Mouse (Mus musculus): ENCODE measurements around the gene 1810049J17Rik. TPM values are rescaled to one million over a fixed set of nuclear protein-coding genes. Genes with fewer than 3 reads are reported as not detected.

The 1810049J17Rik gene
- polyA plus RNA-seq, 1 experiment from 2014 or later, result not detected

DNA sequence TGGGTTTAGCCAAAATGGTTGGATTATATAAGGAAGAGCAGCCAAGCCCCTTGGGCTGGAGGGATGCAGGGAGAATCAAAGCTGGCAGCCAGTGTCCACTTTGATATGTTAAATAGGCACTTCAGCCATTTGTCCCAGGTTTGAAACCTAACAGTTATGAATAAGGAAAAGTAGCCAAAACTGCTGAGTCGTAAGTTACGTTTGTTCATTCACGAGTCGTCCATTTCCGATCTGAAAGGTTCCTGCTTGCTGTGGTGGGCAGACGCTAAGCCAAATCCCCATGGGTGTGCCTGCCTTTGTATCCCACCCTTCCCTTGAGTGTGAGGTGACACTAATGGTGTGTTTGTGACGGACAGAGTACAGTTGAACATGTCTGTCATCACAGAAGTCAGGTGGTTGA, 10.2 kb downstream of the 1810049J17Rik start:
- Histone ChIP-seq H3K4me3 (ENCODE audit: low read depth, low read length) (no peak overlapping the region), H3K4me2 (ENCODE audit: low read depth, low read length, severe bottlenecking) (no peak overlapping the region)

DNA sequence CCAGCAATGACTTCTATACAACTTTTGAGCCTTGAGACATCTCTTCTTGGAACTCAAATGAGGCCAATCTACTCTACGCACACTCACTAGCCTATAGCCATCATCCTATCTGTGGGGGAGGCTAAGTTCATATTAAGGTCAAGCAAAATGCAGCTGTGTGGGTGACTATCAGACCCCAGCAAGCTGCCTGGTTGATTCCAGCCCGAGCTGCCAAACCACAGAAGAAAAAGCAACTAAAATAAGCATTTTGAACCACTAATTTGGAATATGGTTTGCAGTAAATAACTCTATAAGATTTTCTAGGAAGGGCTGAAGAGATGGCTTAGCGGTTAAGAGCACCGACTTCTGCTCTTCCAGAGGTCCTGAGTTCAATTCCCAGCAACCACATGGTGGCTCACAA, 11.0 kb downstream of the 1810049J17Rik start:
- Histone ChIP-seq H3K9me3 (ENCODE audit: control insufficient read depth, low read length) (no peaks in the 10 kb centered on the region), H3K27me3 (ENCODE audit: control insufficient read depth, insufficient read depth, low read length) (no peaks in the 10 kb centered on the region), H3K4me3 (ENCODE audit: low read depth, low read length) (no peak overlapping the region), H3K27ac (ENCODE audit: low read depth, low read length) (no peak overlapping the region), H3K9ac (ENCODE audit: low read length) (no peak overlapping the region), H3K36me3 (ENCODE audit: control insufficient read depth, insufficient read depth, low read length) (no peaks in the 10 kb centered on the region), H3K4me2 (ENCODE audit: low read depth, low read length, severe bottlenecking) (no peak overlapping the region), H3K4me1 (replicated peaks; ENCODE audit: control insufficient read depth, insufficient read depth, low read length) (no peaks in the 10 kb centered on the region)
- 90% methylated on average over 4 of the region's 4 CpGs for WGBS
- ATAC-seq (replicated peaks; ENCODE audit: low FRiP score) (no peak), DNase-seq (ENCODE audit: low spot score) (no peak)

More for the DNA sequence above, 10.2 kb downstream of the 1810049J17Rik start:
- 89% methylated on average over 7 of the region's 7 CpGs for WGBS
- H3K36me3 ChIP-seq (ENCODE audit: control insufficient read depth, insufficient read depth, low read length), result no peaks in the 10 kb centered on the region
- H3K4me1 ChIP-seq (replicated peaks; ENCODE audit: control insufficient read depth, insufficient read depth, low read length), result no peaks in the 10 kb centered on the region
- ATAC-seq (replicated peaks; ENCODE audit: low FRiP score), result no peak
- no peaks in the 10 kb centered on the region for H3K9me3 ChIP-seq (ENCODE audit: control insufficient read depth, low read length)
- DNase-seq (ENCODE audit: low spot score), result no peak
- no peaks in the 10 kb centered on the region for H3K27me3 ChIP-seq (ENCODE audit: control insufficient read depth, insufficient read depth, low read length)
- H3K27ac ChIP-seq (ENCODE audit: low read depth, low read length), result no peak overlapping the region
- no peak overlapping the region for H3K9ac ChIP-seq (ENCODE audit: low read length)

- WGBS, result 93% methylated on average over 5 of the region's 5 CpGs
- H3K36me3 ChIP-seq (ENCODE audit: control insufficient read depth, insufficient read depth, low read length), result no peaks in the 10 kb centered on the region
- H3K4me1 ChIP-seq (replicated peaks; ENCODE audit: control insufficient read depth, insufficient read depth, low read length), result no peaks in the 10 kb centered on the region
- no peaks in the 10 kb centered on the region for H3K9me3 ChIP-seq (ENCODE audit: control insufficient read depth, low read length)
- DNase-seq (ENCODE audit: low spot score), result no peak
- no peaks in the 10 kb centered on the region for H3K27me3 ChIP-seq (ENCODE audit: control insufficient read depth, insufficient read depth, low read length)
- no peak overlapping the region for H3K4me2 ChIP-seq (ENCODE audit: low read depth, low read length, severe bottlenecking)
- H3K9ac ChIP-seq (ENCODE audit: low read length), result no peak overlapping the region
- no peak for ATAC-seq (replicated peaks; ENCODE audit: low FRiP score)
- no peak overlapping the region for H3K27ac ChIP-seq (ENCODE audit: low read depth, low read length)
- no peak overlapping the region for H3K4me3 ChIP-seq (ENCODE audit: low read depth, low read length)
These were observed 13.2 kb downstream of the 1810049J17Rik start for GRCm38 (mm10) chr15:12308539-12308938.

DNA sequence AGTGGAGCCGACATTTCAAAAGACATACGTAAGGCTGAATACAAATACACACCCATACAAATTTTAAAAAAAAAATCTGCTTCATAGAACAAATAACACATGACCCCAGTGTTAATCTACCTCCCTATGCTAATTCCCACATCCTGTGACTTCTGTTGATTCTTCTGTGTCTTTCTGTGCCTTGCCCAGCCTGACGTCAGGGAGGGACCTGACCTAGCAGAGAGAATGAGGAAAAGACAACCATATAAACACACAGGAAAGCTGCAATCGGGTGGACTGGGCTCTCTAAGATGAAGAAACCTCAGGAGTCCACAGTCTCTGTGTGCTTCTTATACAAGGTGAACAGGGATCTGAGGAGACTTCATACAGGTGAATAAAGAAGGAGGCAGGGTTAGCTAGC, 14.6 kb downstream of the 1810049J17Rik start:
- no peak overlapping the region for H3K9ac ChIP-seq (ENCODE audit: low read length)
- H3K4me2 ChIP-seq (ENCODE audit: low read depth, low read length, severe bottlenecking), result no peak overlapping the region
- no peak overlapping the region for H3K4me3 ChIP-seq (ENCODE audit: low read depth, low read length)
- no peaks in the 10 kb centered on the region for H3K27me3 ChIP-seq (ENCODE audit: control insufficient read depth, insufficient read depth, low read length)
- H3K9me3 ChIP-seq (ENCODE audit: control insufficient read depth, low read length), result no peaks in the 10 kb centered on the region
- DNase-seq (ENCODE audit: low spot score), result peak; percentile 25
- no peaks in the 10 kb centered on the region for H3K4me1 ChIP-seq (replicated peaks; ENCODE audit: control insufficient read depth, insufficient read depth, low read length)
- ATAC-seq (replicated peaks; ENCODE audit: low FRiP score), result no peak
- H3K27ac ChIP-seq (ENCODE audit: low read depth, low read length), result no peak overlapping the region
- no peaks in the 10 kb centered on the region for H3K36me3 ChIP-seq (ENCODE audit: control insufficient read depth, insufficient read depth, low read length)
- 82% methylated on average over 4 of the region's 4 CpGs for WGBS

- no peak overlapping the region for H3K9ac ChIP-seq (ENCODE audit: low read length)
- H3K27ac ChIP-seq (ENCODE audit: low read depth, low read length), result no peak overlapping the region
- no peak overlapping the region for H3K4me3 ChIP-seq (ENCODE audit: low read depth, low read length)
- no peaks in the 10 kb centered on the region for H3K9me3 ChIP-seq (ENCODE audit: control insufficient read depth, low read length)
- no peaks in the 10 kb centered on the region for H3K27me3 ChIP-seq (ENCODE audit: control insufficient read depth, insufficient read depth, low read length)
- H3K4me1 ChIP-seq (replicated peaks; ENCODE audit: control insufficient read depth, insufficient read depth, low read length), result no peaks in the 10 kb centered on the region
- 74% methylated on average over 8 of the region's 8 CpGs for WGBS
- DNase-seq (ENCODE audit: low spot score) (peak; percentile 47), ATAC-seq (replicated peaks; ENCODE audit: low FRiP score) (no peak)
- H3K4me2 ChIP-seq (ENCODE audit: low read depth, low read length, severe bottlenecking), result no peak overlapping the region
- no peaks in the 10 kb centered on the region for H3K36me3 ChIP-seq (ENCODE audit: control insufficient read depth, insufficient read depth, low read length)
These were observed 15.3 kb downstream of the 1810049J17Rik start for GRCm38 (mm10) chr15:12306188-12307071.

DNA sequence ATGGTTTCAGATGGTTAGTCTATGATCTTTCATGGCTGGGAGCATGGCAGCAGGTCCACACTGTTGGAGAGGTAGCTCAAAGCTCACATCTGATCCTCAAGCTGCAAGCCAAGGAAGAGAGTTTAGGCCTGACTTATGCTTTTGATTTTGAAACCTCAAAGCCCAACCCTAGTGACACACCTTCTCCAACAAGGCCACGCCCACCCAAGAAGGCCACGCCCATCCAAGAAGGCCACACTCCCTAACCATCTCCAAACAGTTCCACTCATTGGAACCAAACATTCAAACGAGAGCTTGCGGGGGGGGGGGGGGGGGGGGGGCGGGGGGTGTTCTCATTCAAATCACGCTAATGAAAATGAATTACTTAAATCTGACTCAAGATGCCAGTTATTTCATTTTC, 19.9 kb downstream of the 1810049J17Rik start:
- Histone ChIP-seq H3K4me1 (replicated peaks; ENCODE audit: control insufficient read depth, insufficient read depth, low read length) (no peaks in the 10 kb centered on the region), H3K36me3 (ENCODE audit: control insufficient read depth, insufficient read depth, low read length) (no peaks in the 10 kb centered on the region), H3K9me3 (ENCODE audit: control insufficient read depth, low read length) (no peaks in the 10 kb centered on the region), H3K9ac (ENCODE audit: low read length) (no peak overlapping the region), H3K4me3 (ENCODE audit: low read depth, low read length) (no peak overlapping the region), H3K27ac (ENCODE audit: low read depth, low read length) (no peak overlapping the region), H3K27me3 (ENCODE audit: control insufficient read depth, insufficient read depth, low read length) (no peaks in the 10 kb centered on the region), H3K4me2 (ENCODE audit: low read depth, low read length, severe bottlenecking) (no peak overlapping the region)
- DNase-seq (ENCODE audit: low spot score), result peak; percentile 16
- ATAC-seq (replicated peaks; ENCODE audit: low FRiP score), result no peak
- 81% methylated on average over 5 of the region's 6 CpGs for WGBS

DNA sequence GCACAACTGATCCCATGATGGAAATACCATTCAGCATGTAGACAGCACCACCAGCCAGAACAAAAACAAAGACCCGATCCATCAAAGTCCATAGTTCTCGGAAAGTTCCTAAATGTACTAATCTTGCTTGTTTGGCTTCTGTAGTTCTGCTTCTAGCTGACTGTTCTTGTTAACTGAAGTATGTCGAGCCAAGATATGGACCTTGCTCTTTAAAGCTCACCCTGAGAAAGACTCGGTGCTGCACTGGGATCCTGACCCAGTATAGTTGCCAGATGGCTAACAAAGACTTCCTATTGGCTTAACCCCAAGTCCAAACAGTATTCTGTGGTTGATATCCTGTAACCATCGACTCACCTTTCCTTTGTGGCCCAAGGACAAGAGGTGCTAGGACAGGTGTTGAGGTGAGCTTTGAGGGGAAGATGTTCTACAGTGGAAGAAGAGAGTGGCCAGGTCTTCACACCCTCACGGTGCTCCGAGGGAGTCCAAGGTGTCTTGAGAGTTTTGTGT, 23.4 kb downstream of the 1810049J17Rik start:
- Histone ChIP-seq H3K9me3 (ENCODE audit: control insufficient read depth, low read length) (no peaks in the 10 kb centered on the region), H3K4me2 (ENCODE audit: low read depth, low read length, severe bottlenecking) (no peak overlapping the region), H3K27me3 (ENCODE audit: control insufficient read depth, insufficient read depth, low read length) (no peaks in the 10 kb centered on the region), H3K9ac (ENCODE audit: low read length) (no peak overlapping the region), H3K36me3 (ENCODE audit: control insufficient read depth, insufficient read depth, low read length) (no peaks in the 10 kb centered on the region), H3K27ac (ENCODE audit: low read depth, low read length) (no peak overlapping the region), H3K4me1 (replicated peaks; ENCODE audit: control insufficient read depth, insufficient read depth, low read length) (no peaks in the 10 kb centered on the region), H3K4me3 (ENCODE audit: low read depth, low read length) (no peak overlapping the region)
- ATAC-seq (replicated peaks; ENCODE audit: low FRiP score), result no peak
- no peak for DNase-seq (ENCODE audit: low spot score)
- WGBS, result 89% methylated on average over 7 of the region's 7 CpGs

DNA sequence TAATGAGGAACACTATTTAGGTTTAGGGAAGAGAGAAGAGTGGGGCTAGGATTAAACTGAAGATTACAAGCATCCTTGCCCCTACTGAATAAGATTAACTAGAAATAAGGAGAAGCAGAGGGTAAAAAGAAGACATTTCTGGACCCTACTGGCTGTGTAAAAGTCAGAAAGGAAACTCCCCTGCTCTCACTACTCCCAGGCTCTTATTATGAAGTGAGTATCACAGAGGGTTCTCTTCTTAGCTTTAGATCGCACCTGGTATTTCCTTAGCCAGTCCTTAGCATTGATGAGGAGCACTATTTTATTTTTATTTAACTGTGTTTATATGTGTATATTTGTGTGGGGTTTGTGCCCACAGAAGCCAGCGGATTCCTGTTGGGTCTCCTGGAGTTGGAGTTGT, 25.5 kb downstream of the 1810049J17Rik start:
- DNase-seq (ENCODE audit: low spot score), result no peak
- no peak for ATAC-seq (replicated peaks; ENCODE audit: low FRiP score)
- 68% methylated on average over 2 of the region's 2 CpGs for WGBS
- Histone ChIP-seq H3K9ac (ENCODE audit: low read length) (no peak overlapping the region), H3K4me1 (replicated peaks; ENCODE audit: control insufficient read depth, insufficient read depth, low read length) (no peaks in the 10 kb centered on the region), H3K27ac (ENCODE audit: low read depth, low read length) (no peak overlapping the region), H3K27me3 (ENCODE audit: control insufficient read depth, insufficient read depth, low read length) (no peaks in the 10 kb centered on the region), H3K9me3 (ENCODE audit: control insufficient read depth, low read length) (no peaks in the 10 kb centered on the region), H3K4me3 (ENCODE audit: low read depth, low read length) (no peak overlapping the region), H3K4me2 (ENCODE audit: low read depth, low read length, severe bottlenecking) (no peak overlapping the region), H3K36me3 (ENCODE audit: control insufficient read depth, insufficient read depth, low read length) (no peaks in the 10 kb centered on the region)

- H3K9ac ChIP-seq (ENCODE audit: low read length), result no peak overlapping the region
- no peak overlapping the region for H3K4me2 ChIP-seq (ENCODE audit: low read depth, low read length, severe bottlenecking)
- no peaks in the 10 kb centered on the region for H3K4me1 ChIP-seq (replicated peaks; ENCODE audit: control insufficient read depth, insufficient read depth, low read length)
- DNase-seq (ENCODE audit: low spot score) (peak; percentile 28), ATAC-seq (replicated peaks; ENCODE audit: low FRiP score) (no peak)
- no peak overlapping the region for H3K4me3 ChIP-seq (ENCODE audit: low read depth, low read length)
- no peaks in the 10 kb centered on the region for H3K27me3 ChIP-seq (ENCODE audit: control insufficient read depth, insufficient read depth, low read length)
- H3K9me3 ChIP-seq (ENCODE audit: control insufficient read depth, low read length), result no peaks in the 10 kb centered on the region
- H3K27ac ChIP-seq (ENCODE audit: low read depth, low read length), result no peak overlapping the region
- no peaks in the 10 kb centered on the region for H3K36me3 ChIP-seq (ENCODE audit: control insufficient read depth, insufficient read depth, low read length)
- WGBS, result 82% methylated on average over 2 of the region's 2 CpGs
These were observed 29.9 kb downstream of the 1810049J17Rik start for GRCm38 (mm10) chr15:12291757-12292156.

Measured in forebrain, embryonic 11.5 days (tissue).